Mouse (Mus musculus) embryonic facial prominence, embryonic 15.5 days (tissue): Measurements from ENCODE around the gene Kcnh2. TPM values are rescaled to one million over a fixed set of nuclear protein-coding genes. Genes with fewer than 3 reads are reported as not detected.
A peak's percentile ranks its signal among the peaks of the same experiment; 100 is the strongest.

Source experiments
- ATAC-seq: fragments of 200-750 bp; cut with Nextera tagmentation; 2 replicates; pipeline ENCODE4 v1.8.0; 2017; ENCODE audit warnings: low read depth, moderate TSS enrichment; ENCODE audit not compliant: insufficient number of reproducible peaks, low FRiP score, low TSS enrichment
- H3K27ac ChIP-seq: fragments of 300-500 bp; sonication (generic); replicated peaks from 2 replicates; pipeline ENCODE4 v1.5.1; 2015; ENCODE audit warnings: mild to moderate bottlenecking, inconsistent platforms
- H3K27me3 ChIP-seq: fragments of 300-500 bp; sonication (generic); 2 replicates; pipeline ENCODE4 v1.6.1; 2015; ENCODE audit warnings: inconsistent platforms
- H3K36me3 ChIP-seq: fragments of 300-500 bp; sonication (generic); 2 replicates; pipeline ENCODE4 v1.6.1; 2015; ENCODE audit warnings: mild to moderate bottlenecking, inconsistent platforms
- H3K4me1 ChIP-seq: fragments of 300-500 bp; sonication (generic); 2 replicates; pipeline ENCODE4 v1.6.1; 2015; ENCODE audit warnings: inconsistent platforms
- H3K4me2 ChIP-seq: fragments of 300-500 bp; sonication (generic); replicated peaks from 2 replicates; pipeline ENCODE4 v1.6.1; 2015; ENCODE audit warnings: mild to moderate bottlenecking, inconsistent platforms
- H3K4me3 ChIP-seq: fragments of 300-500 bp; sonication (generic); replicated peaks from 2 replicates; pipeline ENCODE4 v1.5.1; 2015; ENCODE audit warnings: mild to moderate bottlenecking, inconsistent platforms
- H3K9ac ChIP-seq: fragments of 300-500 bp; sonication (generic); 2 replicates; pipeline ENCODE4 v1.6.1; 2015; ENCODE audit warnings: inconsistent platforms
- H3K9me3 ChIP-seq: fragments of 300-500 bp; sonication (generic); replicated peaks from 2 replicates; pipeline ENCODE4 v1.6.1; 2016; ENCODE audit warnings: inconsistent platforms
- WGBS: fragments of 180-500 bp; shearing (Covaris S2); methylation state at CpG from one replicate; pipeline ENCODE4 v1.1.7; 2015; 5-methylcytosine and 5-hydroxymethylcytosine counted together
- polyA plus RNA-seq: library from polyadenylated mRNA; unstranded; fragments of >200 nt; fragmentation: Nextera tagmentation; extraction: Ambion mirVana; gene quantifications from 2 replicates; pipeline ENCODE4 v1.2.1, GENCODE M21; 2015

Kcnh2 gene
- polyA plus RNA-seq, 1 experiment from 2014 or later = 5.1 TPM

- peaks cover 15% of the 10 kb centered on the region for H3K27me3 ChIP-seq
Observed at GRCm38 (mm10) chr5:24374666-24375328, 23.4 kb upstream of the Kcnh2 start.

GRCm38 (mm10) chr5:24374216-24374615 is 22.8 kb upstream of the Kcnh2 start:
- H3K4me1 ChIP-seq = peaks cover 4% of the 10 kb centered on the region; the same call in 1 of the 2 replicates
- ATAC-seq = no peak
- no peak overlapping the region for H3K4me2 ChIP-seq
- H3K27ac ChIP-seq = no peak overlapping the region
- no peaks in the 10 kb centered on the region for H3K36me3 ChIP-seq
- 29% methylated on average over 6 of the region's 6 CpGs for WGBS
- no peaks in the 10 kb centered on the region for H3K9me3 ChIP-seq
- H3K9ac ChIP-seq = no peak overlapping the region
- no peak overlapping the region for H3K4me3 ChIP-seq
- H3K27me3 ChIP-seq = peaks cover 15% of the 10 kb centered on the region

More at GRCm38 (mm10) chr5:24374666-24375328, 23.4 kb upstream of the Kcnh2 start:
- no peak overlapping the region for H3K27ac ChIP-seq
- no peaks in the 10 kb centered on the region for H3K9me3 ChIP-seq
- 59% methylated on average over 7 of the region's 7 CpGs for WGBS
- peaks cover 4% of the 10 kb centered on the region; the same call in 1 of the 2 replicates for H3K4me1 ChIP-seq
- no peaks in the 10 kb centered on the region for H3K36me3 ChIP-seq
- ATAC-seq = no peak
- H3K9ac ChIP-seq = no peak overlapping the region
- no peak overlapping the region for H3K4me3 ChIP-seq
- H3K4me2 ChIP-seq = no peak overlapping the region

- no peaks in the 10 kb centered on the region for H3K36me3 ChIP-seq
- no peak overlapping the region for H3K4me3 ChIP-seq
- no peak overlapping the region for H3K4me2 ChIP-seq
- H3K27ac ChIP-seq = no peak overlapping the region
- ATAC-seq = no peak
- H3K4me1 ChIP-seq = peaks cover 4% of the 10 kb centered on the region; the same call in 1 of the 2 replicates
- H3K9me3 ChIP-seq = no peaks in the 10 kb centered on the region
- H3K27me3 ChIP-seq = peaks cover 15% of the 10 kb centered on the region
- H3K9ac ChIP-seq = no peak overlapping the region
- WGBS = 63% methylated on average over 5 of the region's 5 CpGs
Observed at GRCm38 (mm10) chr5:24373807-24374206, 22.4 kb upstream of the Kcnh2 start.

GRCm38 (mm10) chr5:24369767-24370166 is 18.4 kb upstream of the Kcnh2 start:
- no peak overlapping the region for H3K4me3 ChIP-seq
- no peak overlapping the region for H3K9ac ChIP-seq
- 0 out of 2 replicates have a peak, but pooled peaks cover 9% of the 10 kb centered on the region for H3K27me3 ChIP-seq
- no peak for ATAC-seq
- H3K36me3 ChIP-seq = no peaks in the 10 kb centered on the region
- H3K4me1 ChIP-seq = peaks cover 4% of the 10 kb centered on the region; the same call in 1 of the 2 replicates
- no peaks in the 10 kb centered on the region for H3K9me3 ChIP-seq
- H3K4me2 ChIP-seq = no peak overlapping the region
- H3K27ac ChIP-seq = no peak overlapping the region
- WGBS = 77% methylated on average over 9 of the region's 9 CpGs

GRCm38 (mm10) chr5:24366426-24366825 is 15.0 kb upstream of the Kcnh2 start:
- H3K9me3 ChIP-seq = no peaks in the 10 kb centered on the region
- H3K4me1 ChIP-seq = no peaks in the 10 kb centered on the region
- H3K36me3 ChIP-seq = no peaks in the 10 kb centered on the region
- 0 out of 2 replicates have a peak, but pooled peaks cover 6% of the 10 kb centered on the region for H3K27me3 ChIP-seq
- H3K4me3 ChIP-seq = no peak overlapping the region
- no peak overlapping the region for H3K4me2 ChIP-seq
- ATAC-seq = no peak
- 78% methylated on average over 9 of the region's 9 CpGs for WGBS
- H3K27ac ChIP-seq = no peak overlapping the region
- H3K9ac ChIP-seq = no peak overlapping the region

GRCm38 (mm10) chr5:24365528-24365927 is 14.1 kb upstream of the Kcnh2 start:
- Histone ChIP-seq H3K9me3 (no peaks in the 10 kb centered on the region), H3K4me1 (no peaks in the 10 kb centered on the region), H3K27me3 (0 out of 2 replicates have a peak, but pooled peaks cover 6% of the 10 kb centered on the region), H3K9ac (no peak overlapping the region), H3K27ac (no peak overlapping the region), H3K4me3 (0 out of 2 replicates have a peak overlapping the region, but pooled peaks have one; percentile 4), H3K36me3 (no peaks in the 10 kb centered on the region), H3K4me2 (no peak overlapping the region)
- no peak for ATAC-seq
- WGBS = 23% methylated on average over 5 of the region's 5 CpGs

- H3K4me3 ChIP-seq = 0 out of 2 replicates have a peak overlapping the region, but pooled peaks have one; percentile 4
- no peaks in the 10 kb centered on the region for H3K9me3 ChIP-seq
- 79% methylated on average over 10 of the region's 10 CpGs for WGBS
- H3K4me2 ChIP-seq = no peak overlapping the region
- no peaks in the 10 kb centered on the region for H3K4me1 ChIP-seq
- H3K9ac ChIP-seq = no peak overlapping the region
- no peaks in the 10 kb centered on the region for H3K36me3 ChIP-seq
- H3K27ac ChIP-seq = no peak overlapping the region
- no peak for ATAC-seq
- 0 out of 2 replicates have a peak, but pooled peaks cover 6% of the 10 kb centered on the region for H3K27me3 ChIP-seq
Observed at GRCm38 (mm10) chr5:24364963-24365362, 13.6 kb upstream of the Kcnh2 start.

GRCm38 (mm10) chr5:24364508-24364907 is 13.1 kb upstream of the Kcnh2 start, which contains the start of gene Nos3:
Nos3 (plus strand) TSS chr5:24364810.
- no peak within 1 kb of the TSS for H3K27ac ChIP-seq
- ATAC-seq = no peak
- no peak within 1 kb of the TSS for H3K9ac ChIP-seq
- no peaks in the 10 kb centered on the region for H3K36me3 ChIP-seq
- H3K4me3 ChIP-seq = 0 out of 2 replicates have a peak within 1 kb of the TSS, but pooled peaks have one; percentile 4
- H3K4me2 ChIP-seq = no peak within 1 kb of the TSS
- H3K27me3 ChIP-seq = 0 out of 2 replicates have a peak, but pooled peaks cover 6% of the 10 kb centered on the region
- H3K9me3 ChIP-seq = no peaks in the 10 kb centered on the region
- 59% methylated on average over 12 of the region's 12 CpGs for WGBS
- H3K4me1 ChIP-seq = no peaks in the 10 kb centered on the region

- no peak overlapping the region for H3K27ac ChIP-seq
- no peak overlapping the region for H3K9ac ChIP-seq
- no peak overlapping the region for H3K4me2 ChIP-seq
- H3K4me1 ChIP-seq = no peaks in the 10 kb centered on the region
- H3K27me3 ChIP-seq = 0 out of 2 replicates have a peak, but pooled peaks cover 6% of the 10 kb centered on the region
- 50% methylated on average over 3 of the region's 3 CpGs for WGBS
- no peak for ATAC-seq
- H3K4me3 ChIP-seq = no peak overlapping the region
- H3K36me3 ChIP-seq = no peaks in the 10 kb centered on the region
- H3K9me3 ChIP-seq = no peaks in the 10 kb centered on the region
Observed at GRCm38 (mm10) chr5:24364061-24364460, 12.7 kb upstream of the Kcnh2 start.

GRCm38 (mm10) chr5:24363467-24363866 is 12.1 kb upstream of the Kcnh2 start:
- Histone ChIP-seq H3K4me3 (no peak overlapping the region), H3K27ac (no peak overlapping the region), H3K36me3 (no peaks in the 10 kb centered on the region), H3K9ac (no peak overlapping the region), H3K4me1 (no peaks in the 10 kb centered on the region), H3K4me2 (no peak overlapping the region), H3K9me3 (no peaks in the 10 kb centered on the region), H3K27me3 (0 out of 2 replicates have a peak, but pooled peaks cover 6% of the 10 kb centered on the region)
- WGBS = 72% methylated on average over 2 of the region's 2 CpGs
- no peak for ATAC-seq

GRCm38 (mm10) chr5:24360792-24361454 is 9.5 kb upstream of the Kcnh2 start:
- H3K27me3 ChIP-seq = 0 out of 2 replicates have a peak, but pooled peaks cover 6% of the 10 kb centered on the region
- no peak for ATAC-seq
- H3K9ac ChIP-seq = no peak overlapping the region
- no peak overlapping the region for H3K27ac ChIP-seq
- 0% methylated on average over 7 of the region's 7 CpGs for WGBS
- H3K9me3 ChIP-seq = no peaks in the 10 kb centered on the region
- no peak overlapping the region for H3K4me2 ChIP-seq
- no peak overlapping the region for H3K4me3 ChIP-seq
- H3K4me1 ChIP-seq = no peaks in the 10 kb centered on the region
- no peaks in the 10 kb centered on the region for H3K36me3 ChIP-seq
